Mouse (Mus musculus) embryonic facial prominence, embryonic 11.5 days (tissue): ENCODE data around the gene R3hdml. TPM values are rescaled to one million over a fixed set of nuclear protein-coding genes. Genes with fewer than 3 reads are reported as not detected.

Experiments used
- ATAC-seq: fragments of 200-750 bp; cut with Nextera tagmentation; replicated peaks from 2 replicates; pipeline ENCODE4 v1.8.0; 2017; ENCODE audit warnings: low read depth; ENCODE audit not compliant: insufficient number of reproducible peaks, low FRiP score, low TSS enrichment
- DNase-seq: peaks from one replicate; pipeline ENCODE4 v3.0.0-alpha.2; 2015; ENCODE audit warnings: low spot score
- H3K27ac ChIP-seq: fragments of 300-500 bp; sonication (generic); replicated peaks from 2 replicates; pipeline ENCODE4 v1.5.1; 2014; ENCODE audit warnings: mild to moderate bottlenecking, low read depth, low read length, control low read depth
- H3K27me3 ChIP-seq: fragments of 300-500 bp; sonication (generic); 2 replicates; pipeline ENCODE4 v1.6.1; 2014; ENCODE audit warnings: mild to moderate bottlenecking, low read length, moderate library complexity, mixed read lengths; ENCODE audit not compliant: control insufficient read depth, insufficient read depth
- H3K36me3 ChIP-seq: fragments of 300-500 bp; sonication (generic); replicated peaks from 2 replicates; pipeline ENCODE4 v1.6.1; 2014; ENCODE audit warnings: low read depth, mild to moderate bottlenecking, low read length, moderate library complexity, mixed read lengths; ENCODE audit not compliant: control insufficient read depth, insufficient read depth
- H3K4me1 ChIP-seq: fragments of 300-500 bp; sonication (generic); 2 replicates; pipeline ENCODE4 v1.6.1; 2014; ENCODE audit warnings: low read length, mixed read lengths; ENCODE audit not compliant: control insufficient read depth, insufficient read depth
- H3K4me2 ChIP-seq: fragments of 300-500 bp; sonication (generic); 2 replicates; pipeline ENCODE4 v1.6.1; 2014; ENCODE audit warnings: low read depth, mild to moderate bottlenecking, control low read depth, low read length, moderate library complexity
- H3K4me3 ChIP-seq: fragments of 300-500 bp; sonication (generic); 2 replicates; pipeline ENCODE4 v1.5.1; 2014; ENCODE audit warnings: low read depth, low read length, control low read depth
- H3K9ac ChIP-seq: fragments of 300-500 bp; sonication (generic); replicated peaks from 2 replicates; pipeline ENCODE4 v1.6.1; 2014; ENCODE audit warnings: mild to moderate bottlenecking, control low read depth, low read length
- H3K9me3 ChIP-seq: fragments of 300-500 bp; sonication (generic); replicated peaks from 2 replicates; pipeline ENCODE4 v1.6.1; 2016; ENCODE audit warnings: mild to moderate bottlenecking, low read length, inconsistent platforms, mixed read lengths; ENCODE audit not compliant: control insufficient read depth
- WGBS: fragments of 180-500 bp; shearing (Covaris S2); extraction: QIAGEN DNeasy Blood & Tissue Kit; methylation state at CpG from one replicate; pipeline ENCODE4 v1.1.7; 2014; 5-methylcytosine and 5-hydroxymethylcytosine counted together
- polyA plus RNA-seq: library from polyadenylated mRNA; unstranded; fragments of >200 nt; fragmentation: Nextera tagmentation; extraction: Ambion mirVana; gene quantifications from 2 replicates; pipeline ENCODE4 v1.2.1, GENCODE M21; 2014

Gene R3hdml
- polyA plus RNA-seq, 1 experiment from 2014 or later: not detected

DNA sequence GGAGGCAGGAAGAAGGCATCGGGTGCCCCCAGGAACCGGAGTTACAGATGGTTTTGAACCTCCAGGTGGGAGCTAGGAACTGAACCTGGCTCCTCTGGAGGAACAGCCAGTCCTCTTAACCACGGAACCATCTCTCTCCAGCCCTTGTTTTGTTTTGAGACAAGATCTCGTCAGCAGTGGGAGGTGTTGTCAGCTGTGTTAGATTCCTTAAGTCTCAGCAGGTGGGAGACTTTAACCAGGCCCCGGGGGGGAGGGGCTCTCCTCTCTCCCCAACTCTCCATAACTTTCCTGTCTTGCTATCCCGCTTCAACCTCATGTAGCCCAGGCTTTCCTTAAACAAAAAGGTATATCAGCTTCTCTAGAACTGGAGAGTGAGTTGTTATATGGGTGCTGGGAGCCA lies 2.3 kb downstream of the R3hdml start:
- Histone ChIP-seq H3K9ac (no peak overlapping the region), H3K27me3 (no peaks in the 10 kb centered on the region), H3K27ac (no peak overlapping the region), H3K4me2 (no peak overlapping the region), H3K9me3 (no peaks in the 10 kb centered on the region), H3K36me3 (no peaks in the 10 kb centered on the region), H3K4me1 (no peaks in the 10 kb centered on the region), H3K4me3 (no peak overlapping the region)
- no peak for DNase-seq
- WGBS: 44% methylated on average over 6 of the region's 6 CpGs
- ATAC-seq: no peak

DNA sequence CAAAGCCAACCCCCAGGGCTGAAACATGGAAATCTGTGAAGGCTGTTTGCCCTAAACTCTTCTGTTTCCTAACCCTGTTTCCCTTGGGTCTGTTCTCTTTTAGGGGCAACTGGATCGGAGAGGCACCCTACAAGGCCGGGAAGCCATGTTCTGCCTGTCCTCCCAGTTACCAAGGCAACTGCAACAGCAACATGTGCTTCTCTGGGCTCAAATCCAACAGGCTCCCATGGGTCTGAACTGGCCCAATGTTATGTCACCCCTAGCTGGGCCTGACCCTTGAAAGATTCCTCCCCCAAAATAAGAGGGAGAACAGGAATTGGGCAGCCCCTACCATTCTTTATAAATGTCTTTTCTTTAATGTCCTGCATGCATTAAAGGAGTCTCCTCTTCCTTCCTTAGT lies 10.1 kb downstream of the R3hdml start:
- DNase-seq: no peak
- H3K4me1 ChIP-seq: no peaks in the 10 kb centered on the region
- no peaks in the 10 kb centered on the region for H3K27me3 ChIP-seq
- no peak for ATAC-seq
- no peak overlapping the region for H3K4me2 ChIP-seq
- no peak overlapping the region for H3K27ac ChIP-seq
- no peaks in the 10 kb centered on the region for H3K36me3 ChIP-seq
- H3K9ac ChIP-seq: no peak overlapping the region
- no peak overlapping the region for H3K4me3 ChIP-seq
- WGBS: 89% methylated on average over 2 of the region's 2 CpGs
- H3K9me3 ChIP-seq: no peaks in the 10 kb centered on the region

DNA sequence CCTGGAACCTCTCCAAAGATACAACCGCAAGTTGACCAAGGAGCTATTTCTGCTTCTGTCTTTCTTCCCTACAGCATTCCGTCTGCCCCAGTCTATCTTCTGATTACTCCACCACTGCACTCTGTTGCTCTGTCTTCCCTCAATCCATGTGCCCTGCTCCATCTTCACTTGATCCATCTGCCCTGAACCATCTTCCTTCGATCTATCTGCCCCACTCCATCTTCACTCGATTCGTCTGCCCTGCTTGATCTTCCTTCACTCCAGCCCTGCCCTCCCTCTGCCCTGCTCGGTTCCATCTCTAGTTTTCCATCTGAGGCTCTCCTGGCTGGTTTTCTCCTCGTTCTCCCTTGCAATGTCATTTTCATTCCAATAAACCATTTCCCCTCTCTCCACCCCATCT lies 11.1 kb downstream of the R3hdml start:
- H3K27ac ChIP-seq: no peak overlapping the region
- H3K4me1 ChIP-seq: no peaks in the 10 kb centered on the region
- DNase-seq (no peak), ATAC-seq (no peak)
- WGBS: 77% methylated on average over 7 of the region's 7 CpGs
- H3K9me3 ChIP-seq: no peaks in the 10 kb centered on the region
- no peak overlapping the region for H3K4me3 ChIP-seq
- H3K9ac ChIP-seq: no peak overlapping the region
- H3K27me3 ChIP-seq: no peaks in the 10 kb centered on the region
- no peaks in the 10 kb centered on the region for H3K36me3 ChIP-seq
- H3K4me2 ChIP-seq: no peak overlapping the region

DNA sequence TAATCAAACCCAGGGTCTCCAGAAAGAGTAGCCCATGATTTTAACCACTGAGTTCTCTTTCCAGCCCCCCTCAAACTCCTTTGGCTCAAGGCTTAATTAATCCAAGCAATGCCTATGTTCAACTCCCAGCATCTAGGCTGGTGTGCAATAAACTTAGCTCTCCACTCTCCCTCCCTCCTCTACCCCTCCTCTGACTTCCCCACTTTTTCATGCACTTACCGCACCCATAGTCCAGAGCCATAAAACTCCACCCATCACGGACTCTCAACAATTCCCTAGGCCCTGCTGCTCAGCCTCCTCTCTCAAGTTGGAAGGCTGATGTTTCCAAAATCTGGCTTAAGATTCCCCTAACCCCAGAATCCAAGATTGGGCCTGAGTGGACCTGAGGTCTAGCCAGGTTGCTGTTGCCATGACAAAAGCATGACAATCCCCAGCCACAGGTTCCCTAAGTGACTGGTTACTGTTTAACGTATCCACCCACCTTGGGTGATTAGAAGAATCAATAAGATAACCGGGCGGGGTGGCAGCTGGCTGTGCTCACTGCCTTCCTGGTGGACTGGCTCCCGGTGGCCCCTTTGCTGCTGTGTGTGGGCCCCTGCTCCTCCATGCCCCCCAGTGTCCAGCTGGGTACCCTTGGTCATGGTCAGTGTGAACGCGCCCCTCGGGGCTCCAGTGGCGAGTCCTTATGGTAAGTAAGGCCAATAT lies 14.3 kb downstream of the R3hdml start, which contains the start of gene Hnf4a:
TSS of gene Hnf4a (plus strand) at position 509 of the 705 bp plus-strand sequence.
- ATAC-seq: no peak
- WGBS: 89% methylated on average over 10 of the region's 10 CpGs
- Histone ChIP-seq H3K27me3 (no peaks in the 10 kb centered on the region), H3K36me3 (no peaks in the 10 kb centered on the region), H3K9ac (no peak within 1 kb of the TSS), H3K4me2 (no peak within 1 kb of the TSS), H3K4me1 (no peaks in the 10 kb centered on the region), H3K9me3 (no peaks in the 10 kb centered on the region), H3K4me3 (no peak within 1 kb of the TSS), H3K27ac (no peak within 1 kb of the TSS)
- no peak for DNase-seq

DNA sequence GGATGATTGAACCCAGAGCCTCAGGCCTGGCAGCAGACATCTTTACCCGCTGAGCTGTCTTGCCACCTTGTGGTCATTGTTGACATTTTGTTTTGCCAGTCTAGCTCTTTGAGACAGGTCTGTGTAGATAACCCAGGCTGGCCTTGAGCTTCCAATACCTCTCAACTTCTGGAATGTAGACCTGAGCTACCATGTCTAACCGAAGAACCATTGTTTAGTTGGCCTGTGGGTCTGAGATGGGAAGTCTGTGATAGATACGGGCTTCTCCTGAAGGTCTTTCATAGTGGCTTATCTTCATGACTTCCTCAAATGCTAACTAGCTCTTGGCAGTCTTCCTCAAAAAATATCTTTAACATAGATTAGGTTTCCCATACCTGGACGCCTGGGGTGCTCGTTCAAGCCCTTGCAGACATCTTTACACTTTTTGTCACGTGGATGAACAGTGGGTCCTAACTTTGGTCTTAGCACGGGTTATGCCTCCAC lies 33.7 kb downstream of the R3hdml start:
- Histone ChIP-seq H3K9me3 (no peaks in the 10 kb centered on the region), H3K9ac (no peak overlapping the region), H3K4me3 (no peak overlapping the region), H3K4me2 (no peak overlapping the region), H3K4me1 (no peaks in the 10 kb centered on the region), H3K27me3 (no peaks in the 10 kb centered on the region), H3K36me3 (no peaks in the 10 kb centered on the region), H3K27ac (no peak overlapping the region)
- DNase-seq: no peak
- WGBS: 86% methylated on average over 7 of the region's 7 CpGs
- no peak for ATAC-seq

DNA sequence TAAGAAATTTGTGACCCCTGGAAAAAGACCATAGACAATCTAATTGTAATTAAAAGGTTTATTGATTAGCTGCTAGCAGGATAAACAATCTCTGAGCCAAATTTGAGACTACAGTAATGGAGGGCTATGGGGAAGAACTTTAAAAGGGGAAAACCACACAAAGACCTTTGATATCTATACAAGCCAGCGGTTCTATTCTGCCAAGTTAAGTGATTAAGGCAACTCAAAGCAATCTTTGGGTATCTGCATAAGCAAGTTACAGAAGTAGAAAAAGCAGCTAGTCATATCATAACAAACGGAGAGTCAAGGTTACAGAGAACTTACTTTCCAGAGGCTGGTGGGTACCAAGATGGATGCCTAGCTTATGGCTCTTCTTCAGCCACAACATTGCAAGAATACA lies 35.4 kb downstream of the R3hdml start:
- H3K36me3 ChIP-seq: no peaks in the 10 kb centered on the region
- ATAC-seq (no peak), DNase-seq (no peak)
- no peak overlapping the region for H3K4me2 ChIP-seq
- H3K27ac ChIP-seq: no peak overlapping the region
- no peak overlapping the region for H3K4me3 ChIP-seq
- 83% methylated on average over 2 of the region's 2 CpGs for WGBS
- no peaks in the 10 kb centered on the region for H3K9me3 ChIP-seq
- H3K4me1 ChIP-seq: no peaks in the 10 kb centered on the region
- H3K9ac ChIP-seq: no peak overlapping the region
- H3K27me3 ChIP-seq: no peaks in the 10 kb centered on the region

DNA sequence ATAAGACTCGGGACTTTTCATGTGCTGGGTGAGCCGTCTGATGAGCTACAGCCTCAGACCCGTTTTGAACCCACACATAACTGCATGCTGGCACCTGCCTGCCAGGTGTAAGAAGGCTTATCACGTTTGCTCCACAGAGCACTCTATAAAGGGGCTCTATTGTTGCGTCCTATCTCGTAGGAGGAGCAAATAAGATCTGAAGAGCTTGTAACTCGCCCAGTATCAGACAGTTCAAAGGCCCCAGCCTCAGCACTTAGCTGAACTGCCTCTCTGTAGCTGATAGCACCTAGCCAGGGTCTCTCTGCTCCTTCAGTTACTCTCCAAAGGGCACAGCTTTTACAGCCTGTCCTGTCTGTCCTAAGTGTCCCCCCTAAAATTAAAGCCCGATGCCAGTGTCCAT lies 38.3 kb downstream of the R3hdml start:
- Histone ChIP-seq H3K36me3 (no peaks in the 10 kb centered on the region), H3K9me3 (no peaks in the 10 kb centered on the region), H3K27me3 (no peaks in the 10 kb centered on the region), H3K4me1 (no peaks in the 10 kb centered on the region), H3K4me2 (no peak overlapping the region), H3K4me3 (no peak overlapping the region), H3K9ac (no peak overlapping the region), H3K27ac (no peak overlapping the region)
- ATAC-seq (no peak), DNase-seq (no peak)
- WGBS: 66% methylated on average over 8 of the region's 8 CpGs

DNA sequence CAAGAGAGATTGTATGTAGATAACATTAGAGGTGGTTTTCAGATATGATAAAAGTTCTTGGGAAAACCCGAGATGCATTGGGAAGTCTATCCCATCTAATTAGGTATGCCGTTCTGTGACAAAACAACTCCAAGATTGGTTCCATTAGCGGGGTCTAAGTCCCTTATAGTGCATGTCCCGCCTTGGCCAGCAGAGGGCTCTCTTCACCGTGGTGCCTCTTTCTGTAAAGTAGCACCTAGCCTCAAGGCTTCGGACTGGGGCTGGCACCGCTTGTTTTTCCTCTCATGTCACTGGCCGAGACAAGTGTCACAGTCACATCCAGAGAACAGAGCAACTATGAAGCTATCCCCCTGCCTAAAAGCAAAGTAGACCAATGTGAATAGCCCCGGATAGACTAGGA lies 39.8 kb downstream of the R3hdml start:
- no peak overlapping the region for H3K9ac ChIP-seq
- H3K36me3 ChIP-seq: no peaks in the 10 kb centered on the region
- no peaks in the 10 kb centered on the region for H3K27me3 ChIP-seq
- no peak overlapping the region for H3K4me2 ChIP-seq
- H3K4me3 ChIP-seq: no peak overlapping the region
- no peak for ATAC-seq
- H3K4me1 ChIP-seq: no peaks in the 10 kb centered on the region
- no peaks in the 10 kb centered on the region for H3K9me3 ChIP-seq
- peak; percentile 88 for DNase-seq
- WGBS: 12% methylated on average over 9 of the region's 9 CpGs
- no peak overlapping the region for H3K27ac ChIP-seq
